Mouse (Mus musculus) left cerebral cortex, postnatal 4 days (tissue): ENCODE measurements at regions not wholly inside any gene's neighbourhood (a gene's known extent, or its start where the extent isn't known, plus 50 kb on each side); places are given as distances from the start of the nearest gene placed in this dataset.

Source experiments
- DNase-seq: peaks from one replicate; pipeline ENCODE4 v3.0.0-alpha.2; 2022
- intact Hi-C: fragments of 180-260 bp; cut with DNase I; formaldehyde crosslinking; loops from one replicate; pipeline ENCODE4 v1.15.1; 2025

DNA sequence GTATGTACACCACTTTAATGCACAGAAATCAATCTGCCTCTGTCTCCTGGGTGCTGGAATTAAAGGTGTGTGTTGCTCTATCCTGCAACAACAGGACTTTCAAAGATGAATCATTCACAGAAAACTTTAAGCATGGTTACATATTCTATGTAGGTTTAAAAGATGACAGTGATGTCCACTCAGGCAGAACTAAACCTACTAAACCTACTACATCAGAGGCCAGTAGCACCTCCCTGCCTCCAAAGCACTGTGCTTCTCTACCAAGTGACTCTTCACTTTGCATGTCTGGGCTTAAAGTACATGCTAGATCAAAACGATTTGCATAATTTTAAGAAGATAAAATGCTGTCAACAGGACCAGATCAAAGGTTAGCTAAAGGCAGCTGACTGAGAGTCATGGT, 156.0 kb upstream of the Cttnbp2 start:
- intact Hi-C loops = no loop called here
- no peak for DNase-seq

DNA sequence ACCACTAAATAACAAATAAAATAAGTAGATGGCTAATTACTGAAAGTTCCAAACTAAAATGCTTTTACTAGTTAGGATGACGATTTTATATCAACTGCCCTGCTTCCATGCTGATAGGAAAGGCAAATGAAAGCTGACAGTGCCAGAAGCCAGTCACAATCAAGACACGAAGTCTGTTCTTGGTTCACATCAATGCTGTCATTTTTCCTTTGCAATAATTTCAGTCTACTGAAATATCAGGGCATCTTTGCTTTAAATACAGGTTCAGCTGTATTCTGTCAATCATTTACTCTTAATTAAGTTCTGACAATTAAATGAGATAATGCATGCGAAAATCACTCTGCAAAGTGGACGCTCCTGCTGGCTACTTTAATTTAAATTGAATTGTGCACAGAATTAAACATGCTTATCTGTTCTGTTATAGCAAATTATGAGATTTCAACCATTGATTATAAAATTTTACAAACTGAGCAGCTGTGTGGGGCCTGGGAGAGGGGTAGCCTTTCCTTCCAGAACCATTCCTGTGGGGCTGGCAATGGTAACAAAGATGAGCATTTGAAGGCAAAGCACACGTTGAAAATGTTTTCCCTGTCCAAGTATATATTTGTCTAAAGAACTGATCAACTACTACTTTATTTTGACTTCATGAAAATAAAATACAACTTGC, 160.1 kb upstream of the Cttnbp2 start:
- DNase-seq = no peak
- intact Hi-C loops = no loop called here

DNA sequence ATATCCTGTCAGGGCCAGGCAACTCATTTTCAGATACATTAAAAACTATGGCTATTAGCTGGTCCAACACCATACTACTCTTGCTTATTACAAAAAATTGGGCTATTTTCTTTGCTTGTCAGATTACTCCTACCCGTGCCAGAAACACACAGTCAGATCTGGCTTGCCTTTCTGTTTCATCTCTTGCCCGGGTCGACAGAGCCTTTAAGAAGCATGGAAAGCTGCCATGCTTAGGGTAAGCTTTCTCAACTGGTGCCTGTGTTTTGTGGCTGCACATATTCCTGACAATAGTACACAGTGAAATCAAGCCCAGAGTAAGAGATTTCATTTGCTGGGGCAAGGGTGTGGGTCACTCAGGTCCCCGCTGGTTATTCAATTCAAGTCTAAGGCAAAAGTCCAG, 162.5 kb upstream of the Cttnbp2 start:
- intact Hi-C loops = no loop called here
- DNase-seq = peak; percentile 1

DNA sequence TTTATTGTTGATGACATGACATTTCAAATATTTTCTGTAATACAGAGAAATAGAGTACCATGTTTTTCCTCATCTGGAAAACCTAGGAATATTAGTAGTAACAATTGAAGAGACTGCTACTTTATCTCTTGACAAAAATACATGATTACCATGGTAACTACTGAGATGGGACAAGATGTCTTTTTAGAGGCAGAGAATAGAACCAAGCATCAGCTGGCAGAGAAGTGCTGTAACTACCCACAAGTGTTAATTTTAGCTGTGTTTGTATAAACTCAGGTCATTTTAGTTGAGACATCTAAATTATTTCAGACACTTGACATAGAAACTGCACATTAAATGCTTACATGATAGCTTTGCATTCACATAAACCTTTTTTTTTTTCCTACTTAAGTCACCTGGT, 166.1 kb upstream of the Cttnbp2 start:
- DNase-seq = no peak
- intact Hi-C loops = no loop called here

DNA sequence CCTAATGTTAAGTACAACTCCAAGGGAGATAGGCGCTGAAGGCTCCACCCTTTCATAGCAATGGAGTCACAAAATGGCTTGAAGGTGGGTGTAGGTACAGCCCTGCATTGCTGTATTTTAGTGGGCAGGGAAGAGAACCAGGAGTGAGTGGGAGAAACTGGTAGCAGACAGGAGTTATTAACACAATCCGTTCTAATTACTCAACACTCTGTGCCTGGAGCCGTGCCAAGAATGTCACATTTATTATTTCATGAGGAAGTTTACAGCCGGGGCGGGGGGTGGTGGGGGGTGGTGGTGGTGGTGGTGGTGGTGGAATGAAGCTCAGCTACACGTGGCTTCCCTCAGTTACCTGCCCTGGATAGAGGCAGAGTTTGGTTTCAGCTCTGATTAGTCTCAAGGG, 166.3 kb upstream of the Lsm8 start:
- intact Hi-C loops = no loop called here
- peak; percentile 45 for DNase-seq

DNA sequence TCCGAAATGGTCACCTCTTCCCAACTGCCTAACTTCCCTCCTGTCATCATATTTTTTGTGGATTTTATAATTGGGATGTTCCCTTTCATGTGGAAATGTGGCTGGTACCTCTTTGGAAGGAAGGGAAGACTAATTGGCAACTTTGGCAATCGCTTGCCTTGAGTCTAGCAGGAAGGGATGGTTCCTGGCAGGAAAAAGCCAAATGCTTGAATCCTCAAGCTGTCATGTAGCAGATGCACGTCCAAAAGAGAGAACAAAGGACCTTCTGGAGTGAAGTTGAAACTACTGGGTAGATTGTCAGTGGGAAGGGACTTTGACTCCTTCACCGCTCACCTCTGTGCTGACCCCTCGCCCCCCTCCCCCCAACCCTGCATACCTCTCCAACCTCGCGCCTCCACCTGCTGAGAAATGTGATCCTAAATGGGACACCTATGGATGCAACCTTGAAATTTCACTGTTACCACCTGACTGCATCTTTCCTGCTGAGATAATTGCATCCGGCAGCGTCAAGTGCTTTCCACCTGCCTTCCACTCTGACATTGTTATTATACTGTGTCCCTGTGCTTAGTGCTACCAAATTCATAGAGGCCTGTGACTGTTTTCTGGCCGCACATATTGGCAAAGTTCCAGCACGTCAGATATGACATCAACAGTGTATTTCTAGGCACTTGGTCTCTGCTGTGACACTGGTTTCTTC, 159.6 kb upstream of the Lsm8 start:
- intact Hi-C loops = no loop called here
- peak; percentile 73 for DNase-seq

DNA sequence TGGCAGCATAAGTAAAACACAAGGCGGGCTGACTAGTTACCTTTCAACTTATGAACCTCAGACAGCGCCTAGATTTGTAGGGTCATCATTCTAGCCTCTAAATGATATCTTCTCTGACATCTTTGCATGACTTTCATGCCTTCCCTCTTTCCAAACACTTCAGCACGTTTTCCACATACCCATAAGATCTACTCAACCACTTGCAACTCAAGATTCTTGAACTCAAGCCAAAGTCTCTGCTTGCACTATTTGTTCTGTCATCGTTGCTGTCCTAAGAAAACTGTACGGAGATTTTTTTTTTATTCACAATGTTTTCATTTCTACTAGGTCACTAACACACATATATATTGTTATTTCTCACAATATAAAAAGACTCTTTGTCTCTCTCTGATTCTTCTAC, 150.8 kb upstream of the Lsm8 start:
- intact Hi-C loops = no loop called here
- no peak for DNase-seq

DNA sequence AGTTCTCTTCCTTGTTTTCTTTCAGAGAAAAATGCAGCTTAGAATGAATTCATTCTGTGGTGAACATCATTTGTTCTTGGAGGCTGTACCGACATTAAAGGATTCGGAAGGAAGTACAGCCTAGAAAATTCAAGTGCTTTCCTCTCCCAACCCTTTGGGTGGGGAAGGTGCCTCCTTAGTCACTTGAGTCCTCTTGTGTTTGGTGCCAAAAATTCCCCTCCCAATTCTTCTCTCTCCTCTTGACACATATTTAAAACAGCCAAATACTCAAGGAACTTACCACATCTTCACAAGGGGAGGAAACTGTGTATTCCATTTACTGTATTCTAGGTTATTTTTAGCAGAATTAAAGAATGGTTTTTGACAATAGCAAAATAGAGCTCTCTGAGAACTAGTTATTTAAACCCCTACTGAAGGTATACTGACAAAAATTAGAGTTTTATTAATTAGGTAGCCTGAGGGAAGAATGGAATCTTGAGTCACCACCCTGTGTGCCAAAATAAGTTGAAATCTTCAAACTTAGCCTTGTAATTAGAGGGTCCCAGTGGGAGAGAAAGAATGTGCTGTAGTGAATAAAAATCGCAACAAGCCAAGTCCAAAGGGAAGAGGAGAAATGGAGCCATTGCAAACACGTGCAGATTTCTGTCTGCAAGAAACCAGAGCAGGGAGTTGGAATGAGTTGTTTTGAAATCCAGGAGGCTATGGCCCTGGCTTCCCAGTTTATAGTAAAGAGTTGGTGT, 149.2 kb upstream of the Lsm8 start:
- intact Hi-C loops = no loop called here
- DNase-seq = no peak

DNA sequence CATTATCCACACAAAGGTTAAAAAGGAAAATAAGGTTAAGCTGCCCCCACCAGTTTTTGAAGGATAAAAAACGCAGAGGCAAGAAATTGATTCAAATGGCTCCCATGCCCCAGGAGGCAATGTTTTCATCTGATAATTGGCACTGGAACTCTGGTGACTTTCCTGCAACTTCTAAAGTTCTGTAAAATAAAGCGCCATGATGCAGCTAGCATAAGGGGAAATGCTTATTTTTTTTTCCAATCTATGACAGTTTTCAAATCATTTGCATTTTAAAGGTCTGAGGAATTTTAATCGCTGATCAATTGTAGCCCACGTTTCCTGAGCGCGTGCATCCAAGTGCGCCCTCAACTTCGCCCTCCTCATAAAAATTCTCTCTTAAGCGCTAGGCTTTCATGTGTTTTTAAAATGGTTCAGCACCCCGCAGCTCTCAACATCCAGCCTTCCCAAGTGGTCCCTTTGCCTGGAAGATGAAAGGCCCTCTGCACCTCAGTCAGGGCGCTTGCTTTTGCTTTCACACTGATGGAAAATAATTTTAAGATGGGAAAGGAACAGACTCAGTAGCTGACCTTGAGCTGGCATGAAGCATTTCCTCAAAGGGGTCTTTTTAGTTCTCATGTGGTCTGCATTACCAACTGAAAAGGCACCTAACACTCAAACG, 148.5 kb upstream of the Lsm8 start:
- DNase-seq = no peak
- intact Hi-C loops = no loop called here

DNA sequence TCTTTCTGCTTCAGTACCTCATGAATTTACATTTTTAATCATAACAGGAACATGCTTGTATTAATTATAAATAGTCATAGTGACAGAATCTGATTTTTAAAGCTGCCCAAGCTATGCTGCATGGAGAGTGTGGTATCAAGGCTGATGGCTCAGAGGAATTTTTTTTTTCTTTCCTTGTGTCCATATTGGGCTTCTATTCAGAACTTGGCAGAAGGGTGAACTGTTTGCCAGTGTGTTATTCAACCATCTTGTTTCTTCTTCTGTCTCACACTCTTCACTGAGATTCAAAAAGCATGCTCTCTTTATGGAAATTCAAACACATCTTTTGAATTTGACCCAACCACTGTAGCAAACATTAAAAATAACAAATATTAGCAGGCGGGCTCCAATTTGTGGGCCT, 137.6 kb upstream of the Lsm8 start:
- intact Hi-C loops = no loop called here
- DNase-seq = no peak

DNA sequence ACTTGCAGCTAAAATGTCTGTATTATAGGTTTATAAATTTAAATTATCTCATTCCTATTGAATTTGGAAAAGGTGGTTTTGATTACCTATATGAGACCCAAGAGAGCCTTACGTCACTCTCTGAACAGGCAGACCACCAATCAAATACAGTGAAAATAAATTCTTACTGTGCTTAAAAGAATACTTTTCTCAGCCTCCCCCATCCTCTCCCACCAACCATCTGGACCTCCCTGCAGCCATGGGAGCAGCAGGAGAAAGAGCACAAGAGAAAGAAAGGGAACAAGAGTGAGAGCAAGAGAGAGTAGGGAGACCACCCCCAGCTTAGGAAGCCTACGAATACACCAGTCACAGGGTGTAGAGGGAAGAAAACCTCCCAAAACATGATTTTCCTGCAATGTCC, 99.5 kb upstream of the Lsm8 start:
- no peak for DNase-seq
- intact Hi-C loops = no loop called here

DNA sequence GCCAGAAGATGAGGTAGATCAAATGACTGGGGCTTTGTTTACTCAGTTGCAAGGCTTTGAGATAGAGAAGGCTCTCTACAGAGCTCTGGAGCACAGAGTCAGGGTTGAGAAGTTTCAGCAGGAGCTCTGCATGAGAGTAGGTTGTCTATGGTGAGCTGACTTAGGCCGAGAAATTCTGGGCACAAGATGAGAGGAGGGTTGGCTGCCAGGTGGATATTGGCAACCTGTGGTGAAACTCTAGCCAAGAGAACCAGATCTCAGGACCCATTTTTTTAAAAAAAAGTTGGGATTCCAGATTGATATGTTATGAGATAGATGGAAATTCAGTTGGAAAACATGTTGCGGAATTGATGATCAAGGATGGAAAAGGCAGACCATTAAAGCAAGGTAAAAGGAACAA, 83.8 kb upstream of the Lsm8 start:
- intact Hi-C loops = no loop called here
- no peak for DNase-seq

DNA sequence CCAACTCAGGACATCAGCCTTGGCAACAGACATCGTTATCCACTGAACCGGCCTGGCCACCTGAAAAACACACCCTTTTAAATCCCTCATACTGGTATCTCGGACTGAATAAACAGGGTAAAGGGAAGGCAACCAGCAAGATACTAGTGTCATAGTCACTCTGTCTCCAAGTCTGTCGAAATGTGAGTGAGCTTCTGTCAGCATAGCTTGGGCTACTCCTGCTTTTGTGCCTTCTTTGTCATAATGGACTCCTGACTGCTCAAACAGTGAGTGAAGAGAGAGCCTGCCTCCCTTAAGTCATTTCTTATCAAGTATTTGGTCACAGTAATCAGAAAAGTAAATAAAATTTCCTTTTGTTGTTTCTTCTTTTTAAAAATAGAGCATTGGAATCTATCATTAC, 53.0 kb upstream of the Lsm8 start:
- no peak for DNase-seq
- intact Hi-C loops = no loop called here

DNA sequence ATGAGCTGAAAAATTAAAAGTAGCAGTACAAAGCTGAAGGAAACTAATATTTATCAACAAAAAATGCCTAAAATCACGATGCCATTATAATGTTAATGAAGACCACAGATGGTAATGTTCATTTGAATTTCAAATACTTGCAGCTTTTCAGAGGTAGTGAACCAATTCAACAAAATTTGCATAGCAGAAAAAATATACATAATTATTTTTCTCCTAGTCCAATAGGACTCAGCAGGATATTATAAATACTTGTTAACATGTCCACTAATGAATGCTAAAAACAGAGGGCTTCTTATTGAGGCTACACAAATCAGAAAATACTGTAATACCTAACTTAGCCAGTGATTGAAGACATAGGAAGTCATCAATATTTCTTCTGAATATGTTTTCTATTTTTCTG, 52.5 kb upstream of the Lsm8 start:
- DNase-seq = no peak

DNA sequence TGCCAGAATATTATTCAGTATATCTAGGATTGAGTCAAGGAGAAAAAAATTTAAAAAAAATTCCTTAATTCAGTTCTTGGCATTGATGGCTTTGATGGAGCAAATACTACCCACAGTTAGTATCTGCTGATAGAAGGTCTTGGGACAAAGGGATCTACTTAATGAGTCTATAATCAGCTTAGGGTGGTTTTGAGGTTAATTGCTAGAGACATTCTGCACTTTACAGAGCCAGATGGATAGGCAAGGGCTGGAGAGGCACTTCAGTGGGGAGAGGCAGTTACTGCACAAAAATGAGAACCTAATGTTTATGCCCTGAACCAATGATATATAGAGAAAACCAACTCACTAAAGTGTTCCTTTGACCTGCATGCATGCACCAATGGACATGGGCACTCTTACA, 51.8 kb upstream of the Lsm8 start:
- intact Hi-C loops = no loop called here
- DNase-seq = no peak

More for the DNA sequence above, 52.5 kb upstream of the Lsm8 start:
- intact Hi-C loops = no loop called here
